Mouse (Mus musculus) C2C12 (cell line): ENCODE measurements around the gene Pitx2. TPM values are rescaled to one million over a fixed set of nuclear protein-coding genes. Genes with fewer than 3 reads are reported as not detected.

Experiments
- H3K27me3 ChIP-seq: one replicate; pipeline ENCODE4 v1.6.1; 2011; ENCODE audit not compliant: control insufficient read depth, insufficient read depth, insufficient read length
- H3K36me3 ChIP-seq: one replicate; pipeline ENCODE4 v1.6.1; 2011; ENCODE audit not compliant: control insufficient read depth, insufficient read depth
- H3K4me3 ChIP-seq: one replicate; pipeline ENCODE4 v1.5.1; 2011; ENCODE audit warnings: mild to moderate bottlenecking, control low read depth; ENCODE audit not compliant: poor library complexity, insufficient read depth, severe bottlenecking
- H3K79me2 ChIP-seq: one replicate; pipeline ENCODE4 v1.6.1; 2011; ENCODE audit not compliant: control insufficient read depth, insufficient read depth
- H3K79me3 ChIP-seq: one replicate; pipeline ENCODE4 v1.6.1; 2011; ENCODE audit warnings: low read depth, control low read depth
- H3ac ChIP-seq: one replicate; pipeline ENCODE3; 2011; ENCODE audit warnings: low read depth; ENCODE audit not compliant: control insufficient read depth, insufficient read length
- CEBPB ChIP-seq: IDR thresholded peaks from one replicate; pipeline ENCODE4 v1.6.1; 2011; ENCODE audit warnings: low read depth, mild to moderate bottlenecking, control low read depth, moderate library complexity
- CTCF ChIP-seq: IDR thresholded peaks from one replicate; pipeline ENCODE4 v1.5.1; 2011; ENCODE audit not compliant: control insufficient read depth, insufficient read depth, insufficient read length
- FOSL1 ChIP-seq: IDR thresholded peaks from one replicate; pipeline ENCODE4 v1.8.0; 2011; ENCODE audit warnings: mild to moderate bottlenecking, low read length; ENCODE audit not compliant: poor library complexity, insufficient read depth, severe bottlenecking
- MAX ChIP-seq: IDR thresholded peaks from one replicate; pipeline ENCODE4 v1.6.1; 2011; ENCODE audit warnings: mild to moderate bottlenecking, control low read depth
- MYOD1 ChIP-seq: IDR thresholded peaks from one replicate; pipeline ENCODE4 v1.6.1; 2011; ENCODE audit warnings: low read depth; ENCODE audit not compliant: control insufficient read depth, insufficient read length
- MYOG ChIP-seq: IDR thresholded peaks from one replicate; pipeline ENCODE4 v1.6.1; 2011; ENCODE audit not compliant: control insufficient read depth, insufficient read length; ENCODE audit errors: extremely low read depth
- USF1 ChIP-seq: IDR thresholded peaks from one replicate; pipeline ENCODE4 v1.6.1; 2011; ENCODE audit warnings: low read depth, mild to moderate bottlenecking, control low read depth, moderate library complexity
- polyA plus RNA-seq: library from polyadenylated mRNA; unstranded; fragments of >200 nt; fragmentation: generic; extraction: Trizol; gene quantifications from one replicate; pipeline ENCODE4 v1.2.1, GENCODE M21; 2012; ENCODE audit warnings: missing spikeins

Gene Pitx2
- polyA plus RNA-seq, 1 experiment, result 31.8 TPM

GRCm38 (mm10) chr3:129213633-129214145 lies 14.0 kb downstream of the Pitx2 start:
- Histone ChIP-seq H3K79me2 (peaks cover 64% of the 10 kb centered on the region), H3K79me3 (peaks cover 19% of the 10 kb centered on the region), H3ac (peak overlapping the region; percentile 85), H3K36me3 (peaks cover 7% of the 10 kb centered on the region), H3K4me3 (peak overlapping the region; percentile 53), H3K27me3 (no peaks in the 10 kb centered on the region)
- TF ChIP-seq MYOD1, result no peak
- no peak for TF ChIP-seq CEBPB
- TF ChIP-seq MYOG, result no peak
- TF ChIP-seq MAX, result no peak
- TF ChIP-seq CTCF, result no peak
- no peak for TF ChIP-seq USF1
- no peak for TF ChIP-seq FOSL1

GRCm38 (mm10) chr3:129214146-129214665 lies 14.5 kb downstream of the Pitx2 start:
- Histone ChIP-seq H3ac (peak overlapping the region; percentile 85), H3K36me3 (peaks cover 12% of the 10 kb centered on the region), H3K79me2 (peaks cover 68% of the 10 kb centered on the region), H3K27me3 (no peaks in the 10 kb centered on the region), H3K4me3 (peak overlapping the region; percentile 53), H3K79me3 (peaks cover 19% of the 10 kb centered on the region)
- TF ChIP-seq MYOD1 (peak; percentile 46), CTCF (no peak)

GRCm38 (mm10) chr3:129214666-129215161 lies 15.0 kb downstream of the Pitx2 start:
- peaks cover 17% of the 10 kb centered on the region for H3K36me3 ChIP-seq
- TF ChIP-seq MYOD1 (no peak), FOSL1 (no peak), MYOG (no peak), USF1 (no peak)
- H3K27me3 ChIP-seq, result no peaks in the 10 kb centered on the region
- peaks cover 19% of the 10 kb centered on the region for H3K79me3 ChIP-seq
- H3K4me3 ChIP-seq, result peak overlapping the region; percentile 53
- peak overlapping the region; percentile 85 for H3ac ChIP-seq
- H3K79me2 ChIP-seq, result peaks cover 68% of the 10 kb centered on the region

GRCm38 (mm10) chr3:129215241-129215750 lies 15.6 kb downstream of the Pitx2 start:
- Histone ChIP-seq H3K27me3 (no peaks in the 10 kb centered on the region), H3K79me2 (peaks cover 68% of the 10 kb centered on the region), H3K79me3 (peaks cover 19% of the 10 kb centered on the region), H3K4me3 (peak overlapping the region; percentile 53), H3K36me3 (peaks cover 16% of the 10 kb centered on the region), H3ac (peak overlapping the region; percentile 85)
- TF ChIP-seq MAX (no peak), MYOG (no peak), CEBPB (no peak), CTCF (no peak), FOSL1 (no peak), USF1 (no peak), MYOD1 (no peak)

GRCm38 (mm10) chr3:129215751-129216331 lies 16.2 kb downstream of the Pitx2 start:
- Histone ChIP-seq H3K27me3 (no peaks in the 10 kb centered on the region), H3K4me3 (peak overlapping the region; percentile 53), H3ac (peak overlapping the region; percentile 83), H3K79me3 (peaks cover 19% of the 10 kb centered on the region), H3K79me2 (peaks cover 68% of the 10 kb centered on the region), H3K36me3 (peaks cover 13% of the 10 kb centered on the region)
- TF ChIP-seq MAX, result no peak
- no peak for TF ChIP-seq CEBPB
- no peak for TF ChIP-seq CTCF
- no peak for TF ChIP-seq USF1
- no peak for TF ChIP-seq MYOG

GRCm38 (mm10) chr3:129216491-129216890 lies 16.8 kb downstream of the Pitx2 start:
- peaks cover 13% of the 10 kb centered on the region for H3K36me3 ChIP-seq
- TF ChIP-seq MAX, result no peak
- no peak for TF ChIP-seq CTCF
- H3K4me3 ChIP-seq, result peak overlapping the region; percentile 53
- no peaks in the 10 kb centered on the region for H3K27me3 ChIP-seq
- H3ac ChIP-seq, result peak overlapping the region; percentile 66
- peaks cover 68% of the 10 kb centered on the region for H3K79me2 ChIP-seq
- peaks cover 19% of the 10 kb centered on the region for H3K79me3 ChIP-seq
